Mouse (Mus musculus) neural tube, embryonic 12.5 days (tissue): ENCODE data around the gene Rbfox3. TPM values are rescaled to one million over a fixed set of nuclear protein-coding genes. Genes with fewer than 3 reads are reported as not detected.

ENCODE experiments used
- ATAC-seq: fragments of 200-750 bp; cut with Nextera tagmentation; 2 replicates; pipeline ENCODE4 v1.8.0; 2017; ENCODE audit warnings: low read depth, mild to moderate bottlenecking, moderate TSS enrichment, moderate library complexity; ENCODE audit not compliant: low FRiP score
- H3K27ac ChIP-seq: fragments of 300-500 bp; sonication (generic); 2 replicates; pipeline ENCODE4 v1.5.1; 2016
- H3K27me3 ChIP-seq: fragments of 300-500 bp; sonication (generic); replicated peaks from 2 replicates; pipeline ENCODE4 v1.6.1; 2016; ENCODE audit warnings: mild to moderate bottlenecking
- H3K36me3 ChIP-seq: fragments of 300-500 bp; sonication (generic); 2 replicates; pipeline ENCODE4 v1.6.1; 2016; ENCODE audit warnings: mild to moderate bottlenecking
- H3K4me1 ChIP-seq: fragments of 300-500 bp; sonication (generic); 2 replicates; pipeline ENCODE4 v1.6.1; 2016
- H3K4me2 ChIP-seq: fragments of 300-500 bp; sonication (generic); replicated peaks from 2 replicates; pipeline ENCODE4 v1.6.1; 2016; ENCODE audit warnings: mild to moderate bottlenecking
- H3K4me3 ChIP-seq: fragments of 300-500 bp; sonication (generic); 2 replicates; pipeline ENCODE4 v1.5.1; 2016
- H3K9ac ChIP-seq: fragments of 300-500 bp; sonication (generic); 2 replicates; pipeline ENCODE4 v1.6.1; 2016; ENCODE audit warnings: mild to moderate bottlenecking
- H3K9me3 ChIP-seq: fragments of 300-500 bp; sonication (generic); 2 replicates; pipeline ENCODE4 v1.6.1; 2016; ENCODE audit warnings: mild to moderate bottlenecking
- WGBS: fragments of 180-500 bp; shearing (Covaris S2); methylation state at CpG from one replicate; pipeline ENCODE4 v1.1.7; 2016; 5-methylcytosine and 5-hydroxymethylcytosine counted together
- polyA plus RNA-seq: library from polyadenylated mRNA; unstranded; fragments of >200 nt; fragmentation: Nextera tagmentation; extraction: Ambion mirVana; gene quantifications from 2 replicates; pipeline ENCODE4 v1.2.1, GENCODE M21; 2016

Gene Rbfox3
- polyA plus RNA-seq, 1 experiment from 2014 or later, result 52.6 TPM

DNA sequence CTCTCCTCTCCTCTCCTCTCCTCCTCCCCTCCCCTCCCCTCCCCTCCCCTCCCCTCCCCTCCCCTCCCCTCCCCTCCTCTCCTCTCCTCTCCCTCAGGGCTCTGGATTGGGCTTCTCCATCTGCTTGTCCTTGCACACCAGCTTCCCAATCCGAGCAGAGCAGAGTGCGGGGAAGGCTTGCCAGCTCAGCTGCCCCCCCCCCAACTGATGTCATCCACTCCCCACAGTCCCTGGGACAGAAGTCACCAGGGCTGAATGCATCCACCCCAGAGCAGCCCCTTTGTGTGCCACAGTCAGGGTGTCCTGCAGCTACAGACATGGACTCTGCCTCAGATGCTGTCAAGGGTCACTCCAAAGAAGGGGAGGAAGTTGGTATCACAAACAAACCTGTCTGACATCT lies 4.5 kb upstream of the Rbfox3 start:
- WGBS, result 32% methylated on average over 2 of the region's 2 CpGs
- 0 out of 2 replicates have a peak, but pooled peaks cover 2% of the 10 kb centered on the region for H3K27me3 ChIP-seq
- H3K9me3 ChIP-seq, result no peaks in the 10 kb centered on the region
- H3K4me2 ChIP-seq, result no peak overlapping the region
- H3K36me3 ChIP-seq, result no peaks in the 10 kb centered on the region
- no peak overlapping the region for H3K27ac ChIP-seq
- H3K4me1 ChIP-seq, result peaks cover 26% of the 10 kb centered on the region
- no peak overlapping the region for H3K9ac ChIP-seq
- no peak overlapping the region for H3K4me3 ChIP-seq
- ATAC-seq, result peak; percentile 43; the same call in 1 of the 2 replicates

DNA sequence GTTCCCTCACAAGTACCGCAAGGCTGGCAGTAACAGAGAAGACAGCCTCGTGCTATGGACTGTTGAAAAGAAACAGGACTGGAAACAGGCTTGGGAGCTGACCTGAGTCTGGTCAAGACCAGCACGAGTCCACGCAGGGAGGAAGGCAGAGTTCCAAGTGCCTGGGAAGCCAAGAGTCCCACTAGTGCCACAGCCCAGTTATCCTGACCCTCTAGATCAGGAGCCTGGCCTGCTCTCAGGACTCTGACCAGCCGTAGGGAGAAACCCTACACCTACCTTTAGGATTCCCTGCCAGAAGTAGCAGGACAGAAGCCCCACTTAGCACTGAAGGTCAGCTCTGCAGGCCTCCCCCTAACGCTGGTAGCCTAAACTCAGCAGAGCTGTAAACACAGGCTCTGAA lies 1.3 kb upstream of the Rbfox3 start:
- H3K27me3 ChIP-seq, result peaks cover 29% of the 10 kb centered on the region
- H3K9ac ChIP-seq, result no peak overlapping the region
- H3K4me2 ChIP-seq, result no peak overlapping the region
- no peak overlapping the region for H3K27ac ChIP-seq
- ATAC-seq, result no peak
- H3K4me1 ChIP-seq, result peaks cover 50% of the 10 kb centered on the region
- H3K9me3 ChIP-seq, result no peaks in the 10 kb centered on the region
- WGBS, result 63% methylated on average over 6 of the region's 6 CpGs
- H3K36me3 ChIP-seq, result no peaks in the 10 kb centered on the region
- no peak overlapping the region for H3K4me3 ChIP-seq

DNA sequence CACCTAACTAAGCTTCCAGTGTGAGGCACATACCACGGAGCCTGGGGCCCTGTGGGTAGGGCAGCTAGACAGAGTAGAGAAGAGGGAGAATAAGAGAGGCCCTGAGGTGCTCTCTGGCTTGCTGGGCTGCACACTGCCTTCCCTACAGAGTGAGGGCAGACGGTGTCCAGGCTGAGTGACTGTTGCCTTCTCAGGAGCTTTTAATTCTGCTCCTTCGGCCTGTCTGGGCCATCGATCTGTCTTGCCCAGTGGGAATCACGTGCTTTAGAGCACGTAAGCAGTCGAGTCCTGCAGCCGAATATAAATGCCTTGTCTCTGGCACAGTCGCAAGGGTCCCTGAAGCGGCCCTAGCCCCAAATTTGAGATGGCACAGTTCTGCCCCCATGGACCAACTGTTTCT lies 641 bp downstream of the Rbfox3 start:
- Histone ChIP-seq H3K4me2 (peak overlapping the region; percentile 72), H3K27me3 (peaks cover 46% of the 10 kb centered on the region), H3K9ac (no peak overlapping the region), H3K4me1 (peaks cover 51% of the 10 kb centered on the region), H3K36me3 (no peaks in the 10 kb centered on the region), H3K4me3 (no peak overlapping the region), H3K9me3 (no peaks in the 10 kb centered on the region), H3K27ac (peak overlapping the region; percentile 26; the same call in 1 of the 2 replicates)
- 57% methylated on average over 10 of the region's 10 CpGs for WGBS
- ATAC-seq, result no peak

DNA sequence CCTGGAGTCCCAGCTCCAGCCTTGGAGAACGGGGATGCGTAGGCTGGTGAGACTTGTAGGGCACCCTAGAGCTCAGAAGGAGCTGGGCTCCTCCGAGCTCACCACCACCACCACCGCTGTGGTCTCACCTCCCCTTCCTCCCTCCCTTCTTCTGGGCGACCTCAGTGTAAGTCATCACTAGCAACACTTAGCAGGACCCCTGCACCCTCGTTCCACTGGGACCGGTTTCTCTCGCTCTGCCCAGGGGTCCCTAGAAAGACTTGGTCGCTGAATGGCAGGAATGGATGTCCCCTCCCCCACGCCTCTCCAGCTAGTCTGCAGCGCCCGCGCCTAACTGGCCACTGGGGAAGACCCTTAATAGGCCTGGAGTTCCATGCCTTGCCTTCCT lies 1.6 kb downstream of the Rbfox3 start:
- WGBS, result 1% methylated on average over 13 of the region's 13 CpGs
- H3K4me1 ChIP-seq, result peaks cover 59% of the 10 kb centered on the region
- H3K36me3 ChIP-seq, result no peaks in the 10 kb centered on the region

DNA sequence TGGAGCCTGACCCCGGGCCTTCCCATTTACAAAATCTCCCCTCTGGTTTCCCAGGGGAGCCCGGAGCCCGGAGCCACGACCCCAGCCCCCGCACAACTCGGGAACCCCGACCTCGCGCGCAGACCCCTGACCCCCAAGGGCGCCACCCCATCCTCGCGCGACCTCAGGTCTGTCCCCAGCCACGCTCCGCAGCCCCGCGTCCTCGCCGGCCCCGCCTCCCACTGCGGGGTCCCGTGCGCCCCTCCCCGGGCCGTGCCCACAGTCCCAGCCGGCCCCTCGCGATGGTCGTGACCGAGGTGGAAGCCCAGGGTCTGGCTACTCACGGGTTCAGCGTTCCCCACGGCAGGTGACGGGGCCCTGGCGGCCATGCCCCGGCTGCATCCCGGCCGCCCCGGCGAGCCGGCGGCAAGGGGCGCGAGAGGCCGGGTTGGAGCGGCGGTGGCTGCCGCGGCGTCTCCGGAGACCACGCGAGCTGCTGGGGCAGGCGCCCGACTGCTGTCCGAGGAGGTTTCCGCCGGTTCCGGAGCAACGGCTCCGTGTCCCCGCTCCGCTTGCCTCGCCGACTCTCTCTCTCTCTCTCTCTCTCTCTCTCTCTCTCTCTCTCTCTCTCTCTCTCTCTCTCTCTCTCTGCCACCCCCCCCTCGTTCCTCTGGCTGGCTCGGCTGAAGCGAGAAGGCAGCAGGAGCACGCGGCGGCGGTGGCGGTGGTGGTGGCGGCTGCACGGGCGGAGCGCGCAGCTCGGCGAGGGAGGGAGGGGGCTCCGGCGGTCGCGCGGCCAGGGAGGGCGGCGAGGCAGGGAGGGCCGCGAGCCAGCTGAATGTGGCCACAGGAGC lies 2.2 kb downstream of the Rbfox3 start:
- peak; percentile 56 for ATAC-seq
- Histone ChIP-seq H3K36me3 (no peaks in the 10 kb centered on the region), H3K4me3 (peak overlapping the region; percentile 69), H3K4me1 (peaks cover 59% of the 10 kb centered on the region), H3K27me3 (peaks cover 46% of the 10 kb centered on the region), H3K9me3 (no peaks in the 10 kb centered on the region), H3K9ac (peak overlapping the region; percentile 85), H3K27ac (peak overlapping the region; percentile 93), H3K4me2 (peak overlapping the region; percentile 72)
- 1% methylated on average over 66 of the region's 90 CpGs for WGBS

More for the DNA sequence above, 1.6 kb downstream of the Rbfox3 start:
- H3K27ac ChIP-seq, result peak overlapping the region; percentile 93
- peaks cover 46% of the 10 kb centered on the region for H3K27me3 ChIP-seq
- peak; percentile 49; the same call in 1 of the 2 replicates for ATAC-seq
- H3K4me3 ChIP-seq, result peak overlapping the region; percentile 69
- no peaks in the 10 kb centered on the region for H3K9me3 ChIP-seq
- H3K9ac ChIP-seq, result peak overlapping the region; percentile 85
- H3K4me2 ChIP-seq, result peak overlapping the region; percentile 72

DNA sequence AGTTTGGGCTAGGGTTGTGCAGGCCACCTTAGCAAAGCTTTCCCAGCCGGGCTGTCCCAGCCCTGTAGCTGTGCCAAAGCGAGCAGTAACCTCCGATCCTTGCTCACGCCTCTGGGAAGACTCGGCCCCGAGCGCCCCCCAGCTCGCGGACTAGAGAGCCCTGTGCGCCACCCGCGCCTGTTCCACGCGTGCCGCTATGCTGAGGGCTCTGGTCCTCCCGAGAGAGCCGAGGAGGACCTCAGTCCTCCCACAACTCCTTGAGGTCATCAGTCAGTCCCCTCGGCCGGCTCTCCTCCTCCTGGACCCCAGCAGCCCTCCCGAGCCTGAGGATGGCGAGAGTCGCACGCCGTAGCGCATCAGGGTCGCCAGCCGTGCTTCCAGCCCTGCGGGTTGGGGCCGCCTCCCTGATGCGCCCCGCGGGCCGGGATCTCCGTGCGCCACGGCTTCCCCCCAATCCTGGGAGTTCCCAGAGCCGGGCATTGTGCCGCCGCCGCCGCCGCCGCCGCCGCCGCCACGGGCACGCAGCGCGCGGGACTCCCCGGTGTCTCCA lies 2.9 kb downstream of the Rbfox3 start:
- H3K4me1 ChIP-seq, result peaks cover 59% of the 10 kb centered on the region
- peak overlapping the region; percentile 72 for H3K4me2 ChIP-seq
- H3K36me3 ChIP-seq, result no peaks in the 10 kb centered on the region
- H3K27me3 ChIP-seq, result peaks cover 46% of the 10 kb centered on the region
- peak overlapping the region; percentile 93 for H3K27ac ChIP-seq
- peak overlapping the region; percentile 69 for H3K4me3 ChIP-seq
- H3K9ac ChIP-seq, result peak overlapping the region; percentile 85
- under 1% methylated on average over 52 of the region's 52 CpGs for WGBS
- peak; percentile 18; the same call in 1 of the 2 replicates for ATAC-seq
- H3K9me3 ChIP-seq, result no peaks in the 10 kb centered on the region

DNA sequence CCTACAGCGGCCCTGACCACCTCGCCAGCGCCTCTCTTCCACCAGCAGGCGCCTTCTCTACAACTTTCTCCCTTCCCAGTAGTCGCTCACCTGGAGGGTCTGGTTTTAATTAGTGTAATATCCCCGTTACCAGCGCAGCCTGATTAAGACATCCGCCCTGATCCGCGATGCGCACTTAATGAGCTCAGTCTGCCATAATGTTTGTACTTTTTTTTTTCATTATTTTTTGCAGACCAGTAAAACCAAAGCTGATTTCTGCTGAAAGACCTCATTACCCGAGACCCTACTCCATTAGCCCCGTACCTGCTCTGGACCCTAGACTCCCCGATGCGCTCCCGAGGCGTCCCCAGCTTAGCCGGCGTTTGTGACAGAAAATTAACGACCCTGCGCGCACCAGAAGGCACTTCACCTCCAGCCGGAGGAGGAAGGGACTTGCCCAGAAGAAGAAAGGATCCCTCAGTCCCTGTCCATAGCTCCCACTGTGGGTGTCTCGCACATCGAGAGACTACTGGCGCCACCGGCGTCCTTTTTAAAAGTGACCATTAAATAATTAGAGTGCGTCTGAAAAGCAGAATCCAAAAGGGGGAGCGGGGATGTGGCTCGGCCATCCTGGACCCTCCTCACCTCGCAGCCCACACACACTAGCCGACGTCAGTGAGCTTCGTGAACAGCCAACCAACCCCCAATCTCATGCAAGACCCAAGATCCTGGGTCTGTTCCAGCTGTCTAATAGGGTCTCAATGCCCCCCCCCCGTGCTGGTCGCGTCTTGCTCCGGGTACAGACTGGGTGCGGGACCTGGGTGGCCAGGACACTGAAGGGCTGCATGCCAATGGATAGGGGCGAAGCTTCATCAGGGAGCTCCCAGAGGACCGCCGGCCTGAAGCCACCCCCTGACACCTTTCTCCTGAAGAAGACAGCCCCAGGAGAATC lies 3.7 kb downstream of the Rbfox3 start:
- peak overlapping the region; percentile 93 for H3K27ac ChIP-seq
- peak overlapping the region; percentile 72 for H3K4me2 ChIP-seq
- WGBS, result 2% methylated on average over 43 of the region's 43 CpGs
- no peaks in the 10 kb centered on the region for H3K36me3 ChIP-seq
- peaks cover 59% of the 10 kb centered on the region for H3K4me1 ChIP-seq
- peak overlapping the region; percentile 69 for H3K4me3 ChIP-seq
- peak overlapping the region; percentile 85 for H3K9ac ChIP-seq
- H3K27me3 ChIP-seq, result peaks cover 46% of the 10 kb centered on the region
- no peak for ATAC-seq
- H3K9me3 ChIP-seq, result no peaks in the 10 kb centered on the region

DNA sequence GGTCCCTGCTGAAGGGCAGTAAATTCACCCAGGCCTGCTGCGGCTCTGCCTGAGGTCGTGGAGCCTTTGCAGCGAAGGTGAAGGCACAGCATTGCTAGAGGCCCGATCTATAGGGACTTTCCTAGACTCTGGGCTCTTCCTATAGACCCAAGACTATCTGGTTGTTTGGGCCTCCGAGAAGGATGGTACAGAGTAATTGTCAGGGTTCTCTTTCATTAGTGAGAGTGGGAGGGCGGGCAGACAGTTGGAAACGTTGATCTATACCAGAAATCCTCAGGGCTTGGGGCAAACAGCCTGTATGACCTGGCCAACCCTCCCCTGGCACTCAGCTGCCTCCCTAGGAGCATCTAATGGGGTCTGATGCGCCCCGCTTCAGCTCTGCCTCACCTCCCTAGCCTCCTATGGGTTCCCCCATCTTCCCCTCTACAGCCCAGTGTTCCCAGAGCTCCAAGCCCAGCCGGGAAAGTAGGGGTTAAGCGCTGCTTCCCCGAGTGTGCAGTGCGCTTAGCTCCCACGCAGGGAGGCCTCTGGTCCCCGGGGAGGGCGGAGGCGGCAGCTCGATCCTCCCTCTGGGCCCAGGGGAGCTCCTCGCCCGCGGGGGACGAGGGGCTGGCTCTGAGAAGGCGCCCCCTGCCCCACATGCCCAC lies 4.5 kb downstream of the Rbfox3 start:
- peak overlapping the region; percentile 93 for H3K27ac ChIP-seq
- 9% methylated on average over 23 of the region's 23 CpGs for WGBS
- peak overlapping the region; percentile 72 for H3K4me2 ChIP-seq
- ATAC-seq, result no peak
- H3K9ac ChIP-seq, result peak overlapping the region; percentile 85
- peak overlapping the region; percentile 69 for H3K4me3 ChIP-seq
- no peaks in the 10 kb centered on the region for H3K9me3 ChIP-seq
- H3K27me3 ChIP-seq, result peaks cover 46% of the 10 kb centered on the region
- peaks cover 59% of the 10 kb centered on the region for H3K4me1 ChIP-seq
- no peaks in the 10 kb centered on the region for H3K36me3 ChIP-seq

DNA sequence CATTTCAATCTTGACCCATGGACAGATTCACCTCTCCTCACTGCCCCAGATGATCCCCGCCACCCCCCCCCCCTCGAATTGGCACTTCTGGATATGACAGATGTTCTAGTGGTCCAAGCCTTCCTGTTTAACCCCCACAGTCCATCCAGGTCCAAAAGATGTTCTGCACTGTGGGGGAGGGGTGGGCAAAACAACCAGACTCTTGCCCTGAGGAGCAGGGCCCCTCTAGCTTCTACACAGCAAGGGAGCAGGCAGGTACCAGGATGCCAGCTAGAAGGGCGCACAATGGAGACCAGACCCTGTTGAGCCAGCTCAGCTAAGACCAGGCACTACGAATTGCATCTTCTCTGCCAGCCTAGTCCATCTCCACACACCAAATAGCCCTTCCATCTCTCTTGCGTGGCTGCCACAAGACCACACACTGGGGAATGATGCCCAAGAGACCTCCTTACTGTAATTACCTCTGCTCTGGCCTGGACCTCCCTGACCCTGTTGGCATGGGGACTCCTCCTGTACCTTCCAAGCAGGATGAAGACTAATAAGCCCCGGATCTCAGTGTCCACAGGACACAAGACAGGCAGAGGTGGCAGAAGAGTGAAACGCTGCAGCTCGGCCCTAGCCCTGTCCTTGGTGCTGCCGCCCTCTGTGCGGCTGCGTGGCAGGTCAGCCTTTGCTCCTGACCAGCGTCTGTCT lies 5.1 kb downstream of the Rbfox3 start:
- Histone ChIP-seq H3K9ac (peak overlapping the region; percentile 85), H3K27me3 (peaks cover 46% of the 10 kb centered on the region)

DNA sequence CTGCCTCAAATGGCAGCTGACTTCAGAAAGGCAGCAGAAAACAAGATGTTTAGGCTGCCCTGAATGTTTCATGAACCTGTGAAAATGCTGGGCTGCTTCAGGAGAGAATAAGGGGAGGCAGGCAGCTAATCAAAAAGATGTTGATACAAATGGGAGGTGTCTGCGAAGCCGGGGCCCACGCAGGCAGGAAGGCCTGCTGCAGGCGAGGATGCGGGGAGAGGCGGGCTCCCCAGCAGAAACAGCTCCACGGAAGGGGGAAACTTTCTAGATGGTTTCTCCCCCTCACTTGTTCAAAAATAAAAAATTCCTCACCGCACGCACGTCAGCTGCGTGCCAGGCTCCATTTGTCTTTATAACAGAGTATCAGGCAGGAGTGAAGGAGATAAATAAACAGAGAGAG lies 5.7 kb downstream of the Rbfox3 start:
- Histone ChIP-seq H3K27ac (no peak overlapping the region; the same call in 1 of the 2 replicates), H3K4me1 (peaks cover 60% of the 10 kb centered on the region), H3K4me2 (peak overlapping the region; percentile 72), H3K9ac (0 out of 2 replicates have a peak overlapping the region, but pooled peaks have one; percentile 85), H3K4me3 (0 out of 2 replicates have a peak overlapping the region, but pooled peaks have one; percentile 69), H3K27me3 (peaks cover 42% of the 10 kb centered on the region), H3K36me3 (no peaks in the 10 kb centered on the region), H3K9me3 (no peaks in the 10 kb centered on the region)
- ATAC-seq, result no peak
- WGBS, result 68% methylated on average over 11 of the region's 11 CpGs

More for the DNA sequence above, 5.1 kb downstream of the Rbfox3 start:
- peak overlapping the region; percentile 93; the same call in 1 of the 2 replicates for H3K27ac ChIP-seq
- 22% methylated on average over 12 of the region's 12 CpGs for WGBS
- no peak for ATAC-seq
- H3K4me1 ChIP-seq, result peaks cover 62% of the 10 kb centered on the region
- H3K4me3 ChIP-seq, result peak overlapping the region; percentile 69
- no peaks in the 10 kb centered on the region for H3K9me3 ChIP-seq
- H3K4me2 ChIP-seq, result peak overlapping the region; percentile 72
- no peaks in the 10 kb centered on the region for H3K36me3 ChIP-seq

DNA sequence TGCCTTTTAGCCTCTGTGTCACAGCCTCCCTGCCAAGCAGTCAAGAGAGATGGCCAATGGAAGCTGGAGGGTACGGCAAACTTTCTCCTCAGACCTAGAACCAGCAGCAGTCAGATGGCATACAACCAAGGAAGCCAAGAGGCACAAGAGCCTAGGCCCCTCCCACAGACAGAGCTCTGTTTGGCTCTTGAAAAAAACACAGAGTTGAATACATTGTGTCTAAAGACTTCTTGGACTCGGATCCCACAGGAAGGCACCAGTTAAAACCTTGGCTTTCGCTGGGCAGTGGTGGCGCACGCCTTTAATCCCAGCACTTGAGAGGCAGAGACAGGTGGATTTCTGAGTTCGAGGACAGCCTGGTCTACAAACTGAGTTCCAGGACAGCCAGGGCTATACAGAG lies 7.1 kb downstream of the Rbfox3 start:
- Histone ChIP-seq H3K4me3 (no peak overlapping the region), H3K9ac (no peak overlapping the region), H3K9me3 (no peaks in the 10 kb centered on the region), H3K27ac (no peak overlapping the region), H3K4me1 (peaks cover 61% of the 10 kb centered on the region), H3K36me3 (no peaks in the 10 kb centered on the region), H3K27me3 (peaks cover 34% of the 10 kb centered on the region), H3K4me2 (no peak overlapping the region)
- no peak for ATAC-seq
- 92% methylated on average over 6 of the region's 6 CpGs for WGBS
